Mouse (Mus musculus) stomach, embryonic 16.5 days (tissue): ENCODE measurements around the gene Spib. TPM values are rescaled to one million over a fixed set of nuclear protein-coding genes. Genes with fewer than 3 reads are reported as not detected.
A peak's percentile ranks its signal among the peaks of the same experiment; 100 is the strongest.

Experiments used
- ATAC-seq: fragments of 200-750 bp; cut with Nextera tagmentation; 2 replicates; pipeline ENCODE4 v1.8.0; 2017; ENCODE audit warnings: moderate number of reproducible peaks, moderate TSS enrichment; ENCODE audit not compliant: insufficient read depth, low FRiP score
- H3K27ac ChIP-seq: fragments of 300-500 bp; sonication (generic); 2 replicates; pipeline ENCODE4 v1.5.1; 2014; ENCODE audit warnings: low read length
- H3K27me3 ChIP-seq: fragments of 300-500 bp; sonication (generic); 2 replicates; pipeline ENCODE4 v1.6.1; 2014; ENCODE audit warnings: low read length, control low read depth, mixed read lengths; ENCODE audit not compliant: control insufficient read depth, insufficient read depth
- H3K36me3 ChIP-seq: fragments of 300-500 bp; sonication (generic); 2 replicates; pipeline ENCODE4 v1.6.1; 2014; ENCODE audit warnings: low read length; ENCODE audit not compliant: control insufficient read depth, insufficient read depth
- H3K4me1 ChIP-seq: fragments of 300-500 bp; sonication (generic); 2 replicates; pipeline ENCODE4 v1.6.1; 2014; ENCODE audit warnings: low read length, control low read depth, mixed read lengths; ENCODE audit not compliant: control insufficient read depth, insufficient read depth
- H3K4me2 ChIP-seq: fragments of 300-500 bp; sonication (generic); 2 replicates; pipeline ENCODE4 v1.6.1; 2014; ENCODE audit warnings: low read depth, low read length, mixed read lengths
- H3K4me3 ChIP-seq: fragments of 300-500 bp; sonication (generic); replicated peaks from 2 replicates; pipeline ENCODE4 v1.5.1; 2014; ENCODE audit warnings: mild to moderate bottlenecking, low read length
- H3K9ac ChIP-seq: fragments of 300-500 bp; sonication (generic); 2 replicates; pipeline ENCODE4 v1.6.1; 2014; ENCODE audit warnings: low read length
- H3K9me3 ChIP-seq: fragments of 300-500 bp; sonication (generic); replicated peaks from 2 replicates; pipeline ENCODE4 v1.6.1; 2016; ENCODE audit warnings: low read length, control low read depth; ENCODE audit not compliant: control insufficient read depth
- WGBS: fragments of 180-500 bp; shearing (Covaris S2); extraction: QIAGEN DNeasy Blood & Tissue Kit; methylation state at CpG from one replicate; pipeline ENCODE4 v1.1.7; 2014; 5-methylcytosine and 5-hydroxymethylcytosine counted together
- microRNA-seq: library from miRNA; unstranded; fragments of <30 nt; microRNA quantifications from one replicate; pipeline ENCODE4, GENCODE M21; 2016
- polyA plus RNA-seq: library from polyadenylated mRNA; unstranded; fragments of >200 nt; fragmentation: Nextera tagmentation; extraction: Ambion mirVana; gene quantifications from 2 replicates; pipeline ENCODE4 v1.2.1, GENCODE M21; 2015

Gene Spib
- polyA plus RNA-seq, 1 experiment from 2014 or later: 0.52 TPM

GRCm38 (mm10) chr7:44486927-44487575 is 44.8 kb downstream of the Spib start:
- Histone ChIP-seq H3K9me3 (no peaks in the 10 kb centered on the region), H3K27me3 (no peaks in the 10 kb centered on the region), H3K27ac (no peak overlapping the region), H3K4me1 (no peaks in the 10 kb centered on the region), H3K9ac (no peak overlapping the region), H3K36me3 (peaks cover 4% of the 10 kb centered on the region; the same call in 1 of the 2 replicates), H3K4me2 (no peak overlapping the region), H3K4me3 (no peak overlapping the region)
- no peak for ATAC-seq
- 64% methylated on average over 13 of the region's 13 CpGs for WGBS

GRCm38 (mm10) chr7:44485572-44486195 is 46.2 kb downstream of the Spib start:
- Histone ChIP-seq H3K4me3 (no peak overlapping the region), H3K4me1 (no peaks in the 10 kb centered on the region), H3K9me3 (no peaks in the 10 kb centered on the region), H3K4me2 (no peak overlapping the region), H3K36me3 (no peaks in the 10 kb centered on the region), H3K9ac (no peak overlapping the region), H3K27me3 (no peaks in the 10 kb centered on the region; the same call in 1 of the 2 replicates), H3K27ac (no peak overlapping the region)
- no peak for ATAC-seq
- 73% methylated on average over 7 of the region's 7 CpGs for WGBS

GRCm38 (mm10) chr7:44484841-44485571 is 46.9 kb downstream of the Spib start:
- peak; percentile 56 for ATAC-seq
- H3K9ac ChIP-seq: no peak overlapping the region
- 36% methylated on average over 5 of the region's 5 CpGs for WGBS
- no peak overlapping the region for H3K4me2 ChIP-seq
- no peaks in the 10 kb centered on the region for H3K36me3 ChIP-seq
- H3K4me3 ChIP-seq: no peak overlapping the region
- no peaks in the 10 kb centered on the region for H3K4me1 ChIP-seq
- no peak overlapping the region for H3K27ac ChIP-seq
- no peaks in the 10 kb centered on the region for H3K9me3 ChIP-seq
- no peaks in the 10 kb centered on the region; the same call in 1 of the 2 replicates for H3K27me3 ChIP-seq

- Histone ChIP-seq H3K9me3 (no peaks in the 10 kb centered on the region), H3K27ac (no peak overlapping the region), H3K4me2 (no peak overlapping the region), H3K27me3 (no peaks in the 10 kb centered on the region; the same call in 1 of the 2 replicates), H3K36me3 (no peaks in the 10 kb centered on the region), H3K4me3 (no peak overlapping the region), H3K4me1 (no peaks in the 10 kb centered on the region), H3K9ac (no peak overlapping the region)
- WGBS: 100% methylated on average over 1 of the region's 1 CpGs
- ATAC-seq: no peak
Observed at GRCm38 (mm10) chr7:44484109-44484508, 47.8 kb downstream of the Spib start.

GRCm38 (mm10) chr7:44482836-44483435 is 48.9 kb downstream of the Spib start:
- H3K9ac ChIP-seq: no peak overlapping the region
- no peaks in the 10 kb centered on the region for H3K9me3 ChIP-seq
- no peaks in the 10 kb centered on the region; the same call in 1 of the 2 replicates for H3K27me3 ChIP-seq
- no peak overlapping the region for H3K4me2 ChIP-seq
- H3K27ac ChIP-seq: no peak overlapping the region
- 59% methylated on average over 3 of the region's 3 CpGs for WGBS
- peak; percentile 42; the same call in 1 of the 2 replicates for ATAC-seq
- no peaks in the 10 kb centered on the region for H3K4me1 ChIP-seq
- H3K36me3 ChIP-seq: no peaks in the 10 kb centered on the region
- no peak overlapping the region for H3K4me3 ChIP-seq

Small RNA genes within 50 kb of the gene (microRNA-seq; reads per million reads assigned to microRNA genes)
- gene Mir7053: 0.50 reads per million

Other genes with a start within 250 kb of the Spib start
- gene Clec11a, start 225.2 kb downstream of the Spib start, polyA plus RNA-seq: 6.1 and 7.4 TPM in 2 replicates
- gene Shank1, start 221.8 kb downstream of the Spib start, polyA plus RNA-seq: 1.7 TPM in 2 replicates
- 1.3 and 1.5 TPM in 2 replicates for gene Syt3, start 148.0 kb downstream of the Spib start, polyA plus RNA-seq
- gene 1700008O03Rik, start 146.3 kb downstream of the Spib start, polyA plus RNA-seq: 0.84 and 1.2 TPM in 2 replicates
- 0.31 and 0.52 TPM in 2 replicates for gene Lrrc4b, start 103.1 kb downstream of the Spib start, polyA plus RNA-seq
- 0.72 and 0.87 TPM in 2 replicates for gene Aspdh, start 66.7 kb downstream of the Spib start, polyA plus RNA-seq
- gene Josd2, start 64.1 kb downstream of the Spib start, polyA plus RNA-seq: 88.0 and 102 TPM in 2 replicates
- gene Emc10, start 35.5 kb downstream of the Spib start, polyA plus RNA-seq: 69.9 and 80.7 TPM in 2 replicates
- gene Fam71e1, start 35.5 kb downstream of the Spib start, polyA plus RNA-seq: 7.0 and 8.2 TPM in 2 replicates
- gene Mybpc2, start 7.4 kb downstream of the Spib start, polyA plus RNA-seq: 0.41 and 1.8 TPM in 2 replicates
- 70.3 and 72.8 TPM in 2 replicates for gene Pold1, start 16.8 kb upstream of the Spib start, polyA plus RNA-seq
- gene Nr1h2, start 21.9 kb upstream of the Spib start, polyA plus RNA-seq: 62.0 and 68.6 TPM in 2 replicates
- 3.7 and 5.4 TPM in 2 replicates for gene Napsa, start 40.3 kb upstream of the Spib start, polyA plus RNA-seq
- gene Kcnc3, start 58.6 kb upstream of the Spib start, polyA plus RNA-seq: 0.16 and 0.26 TPM in 2 replicates
- 17.5 and 20.5 TPM in 2 replicates for gene Myh14, start 138.8 kb upstream of the Spib start, polyA plus RNA-seq
- not detected in 2 replicates for gene Izumo2, start 176.7 kb upstream of the Spib start, polyA plus RNA-seq
- gene Vrk3, start 216.3 kb upstream of the Spib start, polyA plus RNA-seq: 32.1 and 32.8 TPM in 2 replicates
- gene Zfp473, start 219.0 kb upstream of the Spib start, polyA plus RNA-seq: 1.8 and 2.3 TPM in 2 replicates